Mouse (Mus musculus) kidney, postnatal 36 days (tissue): ENCODE measurements around the gene Hoxa1.

Source experiments
- DNase-seq, 2 experiments: peaks; one replicate each; pipeline ENCODE4 v3.0.0; 2021 to 2022; ENCODE audit warnings: mixed read lengths in 2 of 2

Gene Hoxa1

DNA sequence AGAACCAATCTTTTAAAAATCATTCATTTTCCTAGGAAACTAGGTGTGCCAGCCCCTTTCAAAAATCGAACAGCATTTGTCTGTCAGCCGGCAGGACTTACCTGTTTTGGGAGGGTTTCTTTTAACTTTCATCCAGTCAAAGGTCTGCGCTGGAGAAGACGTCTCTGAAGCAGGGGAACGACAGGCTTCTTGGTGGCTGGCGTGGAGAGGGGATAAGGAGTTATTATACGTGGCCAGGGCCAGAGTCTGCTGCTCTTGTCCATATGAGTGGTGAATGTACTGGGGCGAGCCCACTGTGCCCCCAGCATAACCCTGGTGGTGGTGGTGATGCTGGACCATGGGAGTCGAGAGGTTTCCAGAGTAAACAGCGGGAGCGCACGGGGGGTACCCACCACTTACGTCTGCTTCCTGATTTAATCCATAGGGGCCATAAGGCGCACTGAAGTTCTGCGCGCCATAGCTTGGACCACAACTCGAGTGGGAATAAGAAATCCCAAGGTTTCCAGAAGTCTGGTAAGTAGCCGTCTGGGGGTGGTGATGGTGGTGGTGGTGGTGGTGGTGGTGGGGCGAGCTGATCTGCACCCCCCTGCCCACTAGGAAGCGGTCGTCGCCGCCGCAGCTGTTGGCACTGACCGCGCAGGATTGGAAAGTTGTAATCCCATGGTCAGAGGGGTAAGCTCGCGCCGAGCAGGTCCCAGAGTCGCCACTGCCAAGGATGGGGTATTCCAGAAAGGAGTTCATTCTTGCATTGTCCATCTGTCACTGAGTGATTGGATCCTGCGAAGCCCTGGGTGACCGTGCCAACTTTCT lies 446 bp downstream of the Hoxa1 start:
- no peak for DNase-seq

- DNase-seq = no peak
Measured at GRCm38 (mm10) chr6:52156551-52157200, 1.4 kb downstream of the Hoxa1 start.

DNA sequence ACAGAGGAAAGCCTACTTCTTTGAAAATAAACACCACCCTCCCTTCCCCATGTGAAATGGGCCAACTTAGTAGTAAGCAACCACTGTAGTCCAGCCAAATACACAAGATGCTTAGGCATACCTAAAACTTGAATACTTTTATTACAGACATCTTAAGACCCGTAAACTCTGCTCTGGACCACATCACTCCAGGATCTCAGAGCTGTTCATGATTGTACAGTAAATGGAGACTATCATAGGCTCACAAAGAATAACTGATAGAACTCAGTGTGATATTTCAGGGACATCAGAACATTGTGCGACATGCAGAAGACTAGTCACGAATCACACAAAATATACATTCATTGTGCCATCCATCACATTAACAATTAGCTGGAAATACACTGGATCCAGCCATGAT lies 2.6 kb downstream of the Hoxa1 start:
- no peak for DNase-seq

DNA sequence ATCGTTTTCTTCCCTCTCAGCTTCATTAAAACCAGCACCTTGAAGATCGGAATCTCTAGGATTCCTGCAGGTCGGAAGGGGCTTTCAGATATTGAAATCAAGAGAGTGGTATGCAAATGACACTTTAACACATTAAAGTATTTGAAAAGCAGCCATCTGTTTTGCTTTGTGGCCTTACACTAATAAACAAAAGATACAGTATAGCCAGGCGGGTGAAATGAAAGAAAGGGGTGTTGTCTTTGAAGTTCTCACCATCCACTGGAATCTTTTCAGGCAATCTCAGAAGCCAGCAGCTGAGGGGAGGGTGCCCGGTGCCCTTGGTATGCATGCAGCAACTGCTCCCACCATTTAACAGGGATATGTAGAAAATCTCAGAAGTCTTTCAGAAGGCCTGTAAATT lies 4.1 kb downstream of the Hoxa1 start:
- DNase-seq = no peak

DNA sequence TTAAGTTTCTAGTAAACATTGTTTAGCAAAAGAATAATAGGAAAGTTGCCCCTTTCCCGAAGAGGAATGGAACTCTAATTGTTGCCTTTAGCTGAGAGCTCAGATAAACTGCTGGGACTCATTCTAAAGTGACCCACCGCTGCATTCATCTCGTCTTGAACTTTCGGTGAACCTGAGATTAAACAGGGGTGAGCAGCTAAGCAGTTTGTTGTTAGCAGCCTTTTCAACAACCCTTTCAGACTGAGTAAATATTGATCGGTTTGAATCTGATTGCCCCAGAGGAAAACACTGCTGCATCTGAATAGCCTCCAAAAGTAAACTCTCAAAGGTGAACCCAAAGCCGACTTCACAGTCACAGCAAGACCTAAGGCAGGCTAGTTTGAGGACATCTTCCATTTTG lies 4.8 kb downstream of the Hoxa1 start:
- DNase-seq = no peak

DNA sequence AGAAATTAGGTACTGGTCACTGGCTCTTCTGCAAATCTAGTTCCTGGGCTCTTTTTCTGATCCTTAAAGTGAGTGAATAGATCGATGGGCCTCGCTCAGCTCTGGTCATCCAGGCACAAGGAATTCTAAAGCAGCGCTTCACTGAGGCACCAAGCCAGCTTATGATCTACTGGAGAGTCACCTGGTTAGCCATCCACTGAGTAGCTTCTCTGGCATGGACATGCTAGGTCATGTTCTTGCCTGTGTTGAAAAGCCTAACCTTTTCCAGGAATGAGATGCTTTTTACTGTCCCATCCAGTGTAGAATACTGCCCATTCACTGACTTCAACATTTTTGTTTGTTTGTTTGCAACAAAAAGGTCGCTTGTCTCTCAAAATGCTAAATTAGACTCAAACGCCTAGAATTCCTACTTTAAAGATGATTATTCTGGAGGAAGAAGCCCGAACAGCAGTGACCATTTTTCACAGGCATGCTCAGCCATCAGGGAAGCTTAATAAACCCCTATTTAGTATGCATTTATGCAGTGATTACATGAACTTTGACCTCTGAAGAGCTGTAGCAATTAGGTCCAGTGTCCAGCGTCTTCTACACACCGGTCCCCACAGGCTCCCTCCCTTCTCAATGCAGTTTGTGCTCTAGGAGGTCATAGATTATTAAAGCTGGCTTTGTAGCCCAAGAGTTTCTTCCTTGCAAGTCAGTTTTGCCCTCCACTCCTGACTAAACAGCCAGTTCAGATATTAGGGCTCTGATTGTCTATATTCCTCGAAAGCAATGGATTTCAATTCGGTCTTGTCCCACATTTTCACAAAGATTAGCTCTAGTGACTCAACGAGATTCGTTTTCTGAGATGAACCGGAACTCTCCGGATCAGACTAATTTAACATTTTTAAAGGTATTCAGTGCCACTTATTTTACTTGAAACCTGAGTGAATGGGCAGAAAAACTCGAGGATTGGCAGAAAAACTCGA lies 5.6 kb downstream of the Hoxa1 start:
- DNase-seq = no peak

DNA sequence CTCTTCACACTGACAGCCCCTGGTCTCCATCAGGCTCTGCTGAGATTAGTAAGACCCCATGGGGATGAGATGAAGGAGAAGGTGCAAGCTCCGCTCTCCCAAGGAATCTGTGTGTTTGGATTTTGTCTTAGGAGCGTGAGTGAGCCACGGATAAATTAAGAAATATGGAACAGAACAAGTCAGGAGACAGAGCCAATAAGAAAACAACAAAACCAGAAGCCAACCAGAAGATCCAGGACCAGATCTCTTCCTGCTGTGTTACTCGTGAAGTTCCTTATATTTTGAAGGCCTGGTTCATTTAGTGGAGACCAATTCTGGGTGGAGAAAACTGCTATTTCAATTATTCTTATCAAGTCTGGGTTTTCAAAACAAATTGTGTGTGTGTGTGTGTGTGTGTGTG lies 6.5 kb downstream of the Hoxa1 start:
- no peak for DNase-seq

DNA sequence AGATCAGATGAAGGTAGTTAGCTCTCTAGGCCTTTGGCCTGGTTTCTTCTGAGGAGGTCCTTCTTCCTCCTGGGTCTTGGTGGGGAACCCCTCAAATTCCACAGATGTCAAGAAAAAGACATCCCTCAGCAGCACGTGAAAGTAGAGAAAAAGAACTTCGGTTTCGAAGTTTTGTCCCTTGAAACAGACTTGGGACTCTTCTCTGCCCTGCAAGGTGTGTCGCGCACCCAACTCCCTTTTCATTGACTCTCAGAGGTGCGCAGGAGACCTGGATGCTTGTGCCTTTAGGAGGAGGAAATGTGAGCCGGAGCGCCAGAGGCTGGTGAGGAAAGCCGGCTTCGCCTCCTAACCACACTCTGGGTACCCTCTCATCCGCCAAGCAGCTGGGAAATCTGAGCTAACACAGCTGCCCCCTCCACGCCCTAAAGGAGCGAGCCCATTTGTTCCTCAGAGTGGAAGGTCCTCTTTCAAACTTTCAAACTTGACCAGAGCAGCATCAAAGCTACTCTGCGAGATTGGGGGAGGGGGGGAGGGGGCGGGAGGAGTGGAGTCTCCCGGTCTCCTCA lies 7.6 kb downstream of the Hoxa1 start:
- DNase-seq = no peak

GRCm38 (mm10) chr6:52139115-52139514 lies 19.0 kb downstream of the Hoxa1 start:
- no peak for DNase-seq

- DNase-seq = no peak
Measured at GRCm38 (mm10) chr6:52138576-52138975, 19.5 kb downstream of the Hoxa1 start.

DNA sequence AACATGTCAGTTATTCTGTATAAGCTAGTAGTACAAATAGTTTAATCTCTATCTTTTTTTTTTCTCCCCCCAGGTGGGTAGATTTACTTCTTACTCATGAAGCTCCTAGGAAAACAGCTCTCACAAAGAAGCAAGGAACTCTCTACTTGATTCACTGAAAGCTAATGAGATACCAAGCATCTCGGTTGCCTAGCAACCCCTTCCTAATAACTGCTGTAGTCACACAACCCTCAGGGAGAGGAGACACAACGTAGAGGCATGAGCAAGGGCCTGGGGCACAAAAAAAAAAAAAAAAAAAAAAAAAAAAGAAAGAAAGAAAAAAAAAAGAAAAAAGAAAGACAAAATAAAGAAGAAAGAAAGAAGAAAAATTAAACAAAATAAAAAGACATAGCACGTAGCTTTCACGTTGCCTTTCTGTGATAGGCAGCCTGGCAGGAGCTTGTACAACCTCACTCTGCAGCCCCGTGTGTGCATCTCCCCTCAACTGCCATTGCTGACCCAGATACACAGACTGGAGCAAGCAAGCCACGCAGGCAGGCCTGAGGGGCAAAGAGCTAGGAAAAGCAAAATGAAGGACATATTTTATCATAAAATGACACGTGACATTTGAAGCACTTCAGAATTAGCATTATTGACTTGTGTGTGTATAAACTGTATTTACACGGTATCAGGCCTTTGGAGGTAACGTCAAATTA lies 20.1 kb downstream of the Hoxa1 start:
- DNase-seq = no peak

- DNase-seq = no peak
Measured at GRCm38 (mm10) chr6:52123673-52124072, 34.4 kb downstream of the Hoxa1 start.

DNA sequence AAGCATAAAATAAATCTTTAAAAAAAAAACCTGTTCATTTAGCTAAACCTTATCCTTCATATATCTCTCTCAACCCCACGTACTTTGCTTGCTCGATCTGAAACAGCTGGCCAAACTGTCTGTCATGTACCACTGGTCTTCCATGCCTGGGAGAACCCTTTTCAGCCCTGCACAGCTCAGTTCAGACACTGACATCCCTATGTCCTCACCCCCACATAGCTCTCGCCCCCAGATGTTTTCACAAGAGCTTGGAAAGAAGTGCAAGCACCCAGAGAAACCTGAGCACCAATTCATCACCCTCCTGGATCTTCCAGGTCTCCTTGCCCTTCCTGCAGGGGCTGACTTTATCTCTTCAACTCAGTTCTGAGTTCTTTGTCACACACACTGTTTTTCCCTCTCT lies 36.9 kb downstream of the Hoxa1 start:
- DNase-seq = no peak

- DNase-seq = peak in 1 of 2 experiments; percentile 22
Measured at GRCm38 (mm10) chr6:52118903-52119635, 39.0 kb downstream of the Hoxa1 start.

DNA sequence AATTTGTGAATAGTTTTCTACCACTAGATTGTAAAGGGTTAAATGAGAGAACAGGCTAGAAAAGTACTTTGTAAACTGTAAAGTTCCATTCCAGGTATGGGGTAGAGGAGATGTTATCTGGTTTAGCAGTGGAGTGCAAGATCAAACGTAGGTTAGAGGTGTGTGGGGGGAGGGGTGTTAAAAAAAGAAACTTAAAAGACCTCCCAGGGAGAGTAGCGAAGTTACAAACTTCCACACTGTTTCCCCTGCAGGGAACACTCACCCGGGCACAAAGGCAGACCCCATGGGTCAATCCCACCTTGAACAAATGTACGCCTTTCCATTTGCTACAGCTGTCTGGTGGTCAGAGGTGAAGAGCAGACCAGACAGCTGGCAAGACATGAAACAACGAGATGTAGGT lies 42.2 kb downstream of the Hoxa1 start:
- no peak for DNase-seq

DNA sequence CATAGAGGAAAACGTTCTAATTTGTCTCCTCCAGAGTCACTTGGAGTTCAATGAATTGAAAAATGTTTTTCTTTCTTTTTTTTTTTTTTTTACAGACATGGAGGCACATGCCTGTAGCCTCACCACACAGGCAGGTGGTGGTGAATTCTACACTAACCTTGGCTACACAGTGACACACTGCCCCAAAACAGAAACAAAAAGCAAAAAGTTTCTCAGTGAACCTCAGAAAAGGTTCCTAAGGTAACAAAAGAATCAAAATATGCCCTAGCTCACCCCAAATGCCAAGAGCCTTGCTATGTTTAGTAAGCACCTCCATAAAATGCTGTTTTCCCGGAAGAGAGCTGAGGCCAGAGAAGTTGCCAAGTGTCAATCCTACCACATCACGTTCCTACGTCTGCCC lies 46.3 kb downstream of the Hoxa1 start:
- no peak for DNase-seq

DNA sequence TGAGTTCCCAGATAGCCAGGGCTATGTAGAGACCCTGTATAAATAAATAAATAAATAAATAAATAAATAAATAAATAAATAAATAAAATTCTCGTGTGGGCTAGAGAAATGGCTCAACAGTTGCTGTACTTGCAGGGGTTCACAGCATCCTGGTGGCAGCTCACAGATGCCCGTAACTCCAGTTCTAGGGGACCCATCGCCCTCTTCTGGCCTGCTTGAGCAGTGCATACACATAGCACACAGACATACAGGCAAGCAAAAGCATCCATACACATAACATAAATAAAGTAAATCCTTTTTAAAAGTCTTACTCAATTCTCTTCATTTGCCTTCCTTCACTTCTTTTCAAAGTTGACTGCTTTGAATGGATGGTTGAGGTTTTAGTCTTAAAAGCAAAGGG lies 50.7 kb downstream of the Hoxa1 start:
- DNase-seq = no peak

DNA sequence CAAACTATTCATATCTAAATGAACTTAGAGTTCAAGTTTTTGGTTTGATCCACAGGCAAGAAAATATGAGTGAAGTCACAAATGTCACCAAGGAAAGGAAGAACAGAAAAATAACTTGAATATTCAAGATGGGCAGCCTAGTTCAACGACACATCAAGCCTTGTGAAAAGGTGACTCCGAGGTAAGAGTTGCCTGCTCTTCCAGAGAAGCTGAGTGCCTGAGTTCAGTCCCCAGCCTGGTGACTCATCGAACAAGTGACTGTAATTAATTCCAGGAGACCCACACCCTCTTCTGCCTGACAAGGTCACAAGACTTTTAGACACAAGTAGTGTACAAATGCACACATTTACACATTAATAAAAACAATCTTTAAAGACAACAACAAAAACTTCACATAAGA lies 51.4 kb downstream of the Hoxa1 start:
- DNase-seq = no peak

GRCm38 (mm10) chr6:52106178-52106577 lies 51.9 kb downstream of the Hoxa1 start:
- peak in 1 of 2 experiments; percentile 24 for DNase-seq
